Mouse (Mus musculus) embryonic stem cell, embryonic (primary cell): ENCODE data around the gene P2rx7.
"Not testable (repeated sequence)": the region's sequence is repeated elsewhere in the genome, so short reads cannot be mapped to it uniquely, and the experiment has no call there.

Source experiments
- CTCF ChIA-PET, 4 experiments: fragments of 300-600 bp in 2 of 4; fragments of 350-600 bp in 2 of 4; sonication (Branson Sonifier 250); formaldehyde crosslinking; loops; one replicate each; lab custom pipeline; 2022; ENCODE audit warnings: inconsistent platforms in 2 of 4; lab: Charles Lee
- POLR2A ChIA-PET, 4 experiments: fragments of 300-600 bp in 2 of 4; fragments of 350-600 bp in 2 of 4; sonication (Branson Sonifier 250); formaldehyde crosslinking; loops; one replicate each; lab custom pipeline; 2022; ENCODE audit warnings: antibody characterized with exemption in 4 of 4, inconsistent platforms in 1 of 4; lab: Charles Lee

Gene P2rx7

DNA sequence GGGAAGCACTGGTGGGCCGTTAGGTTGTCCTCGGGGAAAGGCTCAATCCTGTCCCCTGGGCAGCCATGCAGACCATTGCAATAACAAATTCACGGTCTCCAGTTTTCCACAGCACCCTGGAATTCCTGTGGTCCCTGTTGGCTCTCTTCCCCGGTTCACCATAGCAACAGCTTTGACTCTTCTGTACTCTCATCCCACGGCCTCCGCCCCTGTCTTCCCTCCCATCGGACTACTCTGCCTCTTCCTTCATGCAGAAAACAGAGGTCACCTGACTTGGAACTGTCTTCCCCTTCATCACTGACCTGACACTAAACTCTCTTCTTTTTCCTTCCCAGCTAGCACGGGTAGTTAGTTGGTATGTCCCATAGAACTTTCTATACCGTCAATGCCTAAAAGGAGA is 7.4 kb upstream of the P2rx7 start:
- ChIA-PET POLR2A (interaction anchor here in 2 of 4 experiments (0.6 to 1.9 kb wide), 6 partner anchors 9 to 563 kb away, joined by 3 to 6 read pairs (median 3); partner anchors contain the start of gene P2rx4 (in 1 of the 2)), CTCF (interaction anchor here in 2 of 4 experiments (2.0 to 2.2 kb wide), 2 partner anchors 9 kb away, joined by 5 to 7 read pairs; no protein-coding TSS in a partner anchor)

DNA sequence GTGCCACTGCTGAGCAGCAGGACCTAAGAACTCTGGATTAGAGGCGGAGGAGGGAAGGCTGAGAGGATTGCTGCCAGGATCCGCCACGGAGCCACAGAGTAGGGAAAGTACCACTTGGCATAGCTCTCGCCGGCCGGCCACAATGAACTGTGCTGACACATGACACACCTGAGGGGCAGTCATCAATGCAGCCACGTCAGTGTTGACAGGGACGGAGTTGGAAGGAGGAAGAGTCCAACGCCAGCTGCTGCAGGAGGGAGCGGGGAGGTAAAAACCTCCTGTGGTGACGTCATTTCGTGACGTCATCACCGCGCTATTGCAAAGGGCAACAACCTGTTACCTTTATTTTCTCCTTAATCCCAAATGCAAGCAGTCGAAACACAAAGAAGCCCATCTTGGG is 6.8 kb upstream of the P2rx7 start:
- POLR2A ChIA-PET: interaction anchor here in 3 of 4 experiments (0.6 to 1.9 kb wide), 7 partner anchors 8 to 564 kb away, joined by 3 to 6 read pairs (median 3); partner anchors contain the start of gene P2rx4 (in 1 of the 3)
- CTCF ChIA-PET: interaction anchor here in 3 of 4 experiments (0.5 to 2.2 kb wide), 5 partner anchors 10 to 576 kb away, joined by 3 to 7 read pairs (median 4); no protein-coding TSS in a partner anchor

DNA sequence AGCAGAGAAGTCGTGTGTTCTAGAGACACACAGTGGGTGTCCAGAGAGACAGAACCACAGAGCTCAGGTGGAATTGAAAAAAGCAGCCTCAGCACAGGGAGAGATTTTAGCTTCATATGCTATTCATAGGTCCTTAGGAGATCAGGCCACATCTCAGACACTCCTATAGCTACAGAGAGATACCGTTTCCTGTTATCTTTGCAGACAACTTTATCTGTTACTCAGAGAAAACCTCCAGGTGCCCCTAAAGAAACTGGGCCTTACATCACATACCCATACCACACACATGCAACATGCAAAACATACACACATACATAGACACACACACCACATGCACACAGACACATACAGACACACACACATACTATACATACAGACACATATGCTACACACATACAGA is 5.4 kb upstream of the P2rx7 start:
- ChIA-PET CTCF (no interaction called here), POLR2A (interaction anchor here in 1 of 4 experiments (1.0 kb wide), 1 partner anchor 156 kb away, joined by 4 read pairs; no protein-coding TSS in a partner anchor)

DNA sequence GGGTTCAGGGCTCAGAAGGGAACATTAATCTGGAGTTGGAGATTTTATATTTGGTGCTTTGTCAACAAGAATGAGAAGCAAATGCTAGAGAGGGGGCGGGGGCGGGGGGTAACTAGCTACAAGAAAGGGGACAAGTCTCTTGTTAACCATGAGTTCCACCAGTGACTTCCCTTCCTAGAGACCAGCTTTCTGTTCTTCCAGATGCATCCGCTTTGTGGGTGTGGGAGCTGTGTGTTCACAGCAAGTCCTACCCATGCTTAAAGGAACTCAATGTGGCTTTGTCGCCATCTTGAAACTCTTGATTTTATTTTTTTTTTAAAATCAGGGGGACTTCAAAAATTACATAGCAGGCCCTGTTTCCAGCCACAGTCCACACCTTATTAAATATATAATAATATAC is 4.2 kb upstream of the P2rx7 start:
- POLR2A ChIA-PET: interaction anchor here in 1 of 4 experiments (0.6 kb wide), 1 partner anchor 343 kb away, joined by 3 read pairs; no protein-coding TSS in a partner anchor
- CTCF ChIA-PET: interaction anchor here in 2 of 4 experiments (0.6 to 1.7 kb wide), 2 partner anchors 12 to 769 kb away, joined by 5 to 7 read pairs; no protein-coding TSS in a partner anchor

DNA sequence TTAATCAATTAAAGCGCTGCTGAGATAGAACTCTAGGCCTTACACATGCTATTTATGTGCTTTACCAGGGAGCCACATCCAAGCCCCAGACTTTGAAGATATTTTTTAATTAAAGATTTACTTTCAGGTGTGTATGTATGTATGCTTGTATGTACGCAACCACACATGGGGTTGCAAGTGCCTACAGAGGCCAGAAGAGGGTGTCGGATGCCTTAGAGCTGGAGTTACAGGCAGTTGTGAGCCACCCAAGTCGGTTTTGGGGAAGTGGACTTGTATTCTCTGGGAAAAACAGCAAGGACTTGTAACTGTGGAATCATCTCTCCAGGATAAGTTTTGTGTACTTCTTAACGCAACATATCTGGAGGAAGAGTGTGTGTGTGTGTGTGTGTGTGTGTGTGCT is 3.7 kb upstream of the P2rx7 start:
- POLR2A ChIA-PET: no interaction called here
- CTCF ChIA-PET: interaction anchor here in 1 of 4 experiments (1.7 kb wide), 1 partner anchor 13 kb away, joined by 5 read pairs; no protein-coding TSS in a partner anchor

DNA sequence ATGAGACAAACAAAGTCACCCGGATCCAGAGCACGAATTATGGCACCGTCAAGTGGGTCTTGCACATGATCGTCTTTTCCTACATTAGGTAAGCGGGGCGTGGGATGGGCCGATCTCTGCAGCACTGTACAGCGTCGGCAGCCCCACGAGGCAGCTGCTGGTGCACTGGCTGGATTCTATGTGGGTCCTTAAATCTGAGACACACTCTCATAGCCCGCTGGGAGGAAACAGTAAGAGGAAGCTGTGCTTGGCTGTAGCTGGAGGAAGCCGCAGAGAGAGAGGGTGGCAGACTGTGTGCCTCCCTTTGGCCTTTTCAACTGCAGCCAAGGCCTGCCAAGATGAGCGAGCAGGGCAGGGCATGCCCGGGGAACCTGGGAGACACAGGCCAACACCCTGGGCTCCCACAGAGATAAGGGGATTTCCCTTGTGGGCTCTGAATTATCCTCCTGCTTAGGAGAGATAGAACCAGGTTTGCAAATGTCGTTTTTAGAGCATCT is 448 bp downstream of the P2rx7 start:
- CTCF ChIA-PET: interaction anchor here in 1 of 4 experiments (0.6 kb wide), 2 partner anchors 12 to 17 kb away, joined by 6 to 10 read pairs; no protein-coding TSS in a partner anchor

DNA sequence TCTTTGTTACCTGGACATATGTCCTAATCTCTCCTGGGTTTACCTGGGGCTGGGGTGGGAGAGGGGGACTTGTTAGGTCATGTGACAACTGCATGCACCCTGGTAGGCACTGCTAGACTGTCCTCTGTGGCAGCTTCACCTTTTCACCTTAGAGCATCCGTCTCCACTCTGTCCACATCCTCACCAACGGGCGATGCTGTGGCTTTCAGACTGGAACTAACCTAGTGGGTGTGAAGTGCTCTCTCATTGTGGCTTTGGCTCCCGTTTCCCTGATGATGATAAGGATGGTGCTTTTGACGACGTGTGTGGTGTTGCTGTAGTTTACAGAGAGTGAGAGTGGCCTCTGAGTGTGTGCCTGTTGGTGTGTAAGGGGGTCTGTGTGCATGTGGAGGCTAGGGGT is 1.6 kb downstream of the P2rx7 start:
- ChIA-PET POLR2A (interaction anchor here in 1 of 4 experiments (0.5 to 0.8 kb wide), 2 partner anchors 9 to 137 kb away, joined by 3 to 4 read pairs; no protein-coding TSS in a partner anchor), CTCF (no interaction called here)

More for the DNA sequence above, 448 bp downstream of the P2rx7 start:
- POLR2A ChIA-PET: interaction anchor here in 3 of 4 experiments (0.6 to 1.2 kb wide), 6 partner anchors 9 to 1079 kb away, joined by 3 to 9 read pairs (median 4); no protein-coding TSS in a partner anchor

DNA sequence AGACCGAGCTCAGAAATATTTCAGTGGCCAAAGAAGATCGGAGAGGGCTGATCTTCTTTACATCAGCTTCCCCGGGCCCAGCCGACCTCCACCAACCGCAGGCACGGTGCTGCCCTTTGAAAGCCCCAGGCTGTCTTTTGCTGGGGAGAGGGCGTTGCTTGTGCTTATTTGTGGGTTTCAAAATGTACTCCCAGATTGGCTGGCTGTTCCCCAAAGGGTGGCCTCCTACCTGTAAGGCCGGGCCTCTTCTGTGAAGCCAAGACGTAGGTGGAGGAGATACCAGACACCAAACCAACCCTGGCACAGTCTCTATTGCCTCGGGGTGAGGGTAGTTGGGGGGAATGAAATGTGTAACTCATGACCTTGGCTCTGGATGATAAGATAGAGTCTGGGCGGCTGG is 2.3 kb downstream of the P2rx7 start:
- CTCF ChIA-PET: no interaction called here
- POLR2A ChIA-PET: interaction anchor here in 1 of 4 experiments (0.5 to 0.8 kb wide), 2 partner anchors 10 to 1727 kb away, joined by 3 to 6 read pairs; no protein-coding TSS in a partner anchor

DNA sequence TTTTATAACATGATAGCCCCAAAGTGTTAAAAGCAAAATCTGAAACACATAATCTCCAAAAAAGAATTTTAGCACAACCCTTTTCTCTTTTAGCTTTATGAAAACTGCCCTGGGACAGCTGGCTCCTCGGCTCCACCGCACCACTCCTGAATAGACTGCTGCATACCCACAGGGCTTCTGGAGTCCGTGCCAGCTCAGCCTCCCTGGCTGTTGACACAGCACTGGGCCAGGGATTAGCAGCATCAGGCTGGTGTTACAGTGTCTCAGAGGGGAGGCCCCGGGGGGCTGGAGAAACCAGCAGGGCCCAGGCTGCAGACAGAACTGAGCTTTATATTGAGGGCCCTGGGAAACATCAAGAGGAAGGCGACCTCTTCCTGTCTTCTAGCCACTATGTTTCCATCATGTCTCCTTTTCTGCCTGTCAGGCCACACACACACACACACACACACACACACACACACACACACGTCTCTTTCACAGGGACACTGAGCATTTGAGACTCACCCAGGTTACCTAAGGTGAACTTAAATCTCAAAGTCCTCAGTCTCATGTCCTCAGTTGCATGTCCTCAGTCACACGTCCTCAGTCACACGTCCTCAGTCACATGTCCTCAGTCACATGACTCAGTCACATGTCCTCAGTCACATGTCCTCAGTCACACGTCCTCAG is 3.7 kb downstream of the P2rx7 start:
- CTCF ChIA-PET: interaction anchor here in 1 of 4 experiments (0.6 kb wide), 1 partner anchor 33 kb away, joined by 3 read pairs; no protein-coding TSS in a partner anchor
- POLR2A ChIA-PET: interaction anchor here in 3 of 4 experiments (0.6 to 0.9 kb wide), 6 partner anchors 12 to 227 kb away, joined by 3 to 7 read pairs (median 3); no protein-coding TSS in a partner anchor

DNA sequence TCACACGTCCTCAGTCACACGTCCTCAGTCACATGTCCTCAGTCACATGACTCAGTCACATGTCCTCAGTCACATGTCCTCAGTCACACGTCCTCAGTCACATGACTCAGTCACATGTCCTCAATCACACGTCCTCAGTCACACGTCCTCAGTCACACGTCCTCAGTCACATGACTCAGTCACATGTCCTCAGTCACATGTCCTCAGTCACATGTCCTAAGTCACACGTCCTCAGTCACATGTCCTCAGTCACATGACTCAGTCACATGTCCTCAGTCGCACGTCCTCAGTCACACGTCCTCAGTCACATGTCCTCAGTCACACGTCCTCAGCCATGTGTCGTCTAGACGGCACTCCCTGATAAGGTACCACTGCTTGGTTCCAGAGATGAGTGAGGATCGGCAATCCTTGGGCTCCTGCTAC is 4.3 kb downstream of the P2rx7 start:
- POLR2A ChIA-PET: interaction anchor here in 3 of 4 experiments (0.5 to 1.2 kb wide), 3 partner anchors 84 to 195 kb away, joined by 3 to 8 read pairs (median 3); no protein-coding TSS in a partner anchor
- CTCF ChIA-PET: not testable (repeated sequence)

DNA sequence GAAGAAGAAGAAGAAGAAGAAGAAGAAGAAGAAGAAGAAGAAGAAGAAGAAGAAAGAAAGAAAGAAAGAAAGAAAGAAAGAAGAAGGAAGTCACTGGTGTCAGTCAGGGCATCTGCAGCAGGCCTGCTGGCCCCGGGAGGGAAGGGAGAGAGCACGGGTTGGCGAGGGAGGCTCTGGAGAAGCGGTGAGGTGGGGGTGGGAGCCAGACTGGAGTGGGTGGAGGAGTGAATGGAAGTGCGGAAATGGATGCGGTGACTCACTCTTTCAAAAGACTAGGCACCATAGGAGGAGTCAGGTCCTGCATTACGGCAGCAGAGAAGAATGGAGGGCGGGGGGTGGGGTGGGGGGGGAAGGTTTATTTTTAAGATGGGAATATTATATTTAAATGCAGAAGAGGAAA is 5.6 kb downstream of the P2rx7 start:
- POLR2A ChIA-PET: interaction anchor here in 1 of 4 experiments (0.7 to 1.2 kb wide), 2 partner anchors 25 to 83 kb away, joined by 3 read pairs; no protein-coding TSS in a partner anchor
- CTCF ChIA-PET: interaction anchor here in 2 of 4 experiments (0.5 to 0.7 kb wide), 3 partner anchors 33 to 745 kb away, joined by 3 to 5 read pairs (median 4); partner anchors contain the start of gene Mlxip (in 1 of the 2)

DNA sequence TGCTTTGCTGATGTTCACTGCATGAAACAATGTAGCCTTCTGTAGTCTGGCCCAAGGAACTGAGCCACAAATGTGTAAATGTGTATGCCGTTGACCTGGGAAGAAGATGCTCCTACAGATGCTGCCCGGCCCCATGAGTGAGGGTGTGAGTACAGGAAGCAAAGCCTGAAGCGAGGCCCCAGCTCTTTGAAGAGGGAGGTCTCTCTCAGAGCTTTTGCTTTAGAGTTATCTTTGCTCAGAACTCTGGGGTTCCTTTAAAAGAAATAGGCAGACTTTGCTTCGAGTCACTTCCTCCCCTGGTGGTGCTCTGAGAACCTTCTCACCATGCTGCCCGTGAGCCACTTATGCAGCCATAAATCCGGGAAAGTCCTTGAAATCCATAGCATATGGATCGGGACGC is 6.4 kb downstream of the P2rx7 start:
- ChIA-PET CTCF (interaction anchor here in 1 of 4 experiments (0.7 kb wide), 2 partner anchors 31 to 32 kb away, joined by 3 to 5 read pairs; no protein-coding TSS in a partner anchor), POLR2A (interaction anchor here in 1 of 4 experiments (0.7 kb wide), 3 partner anchors 26 to 124 kb away, joined by 3 to 4 read pairs (median 3); no protein-coding TSS in a partner anchor)

DNA sequence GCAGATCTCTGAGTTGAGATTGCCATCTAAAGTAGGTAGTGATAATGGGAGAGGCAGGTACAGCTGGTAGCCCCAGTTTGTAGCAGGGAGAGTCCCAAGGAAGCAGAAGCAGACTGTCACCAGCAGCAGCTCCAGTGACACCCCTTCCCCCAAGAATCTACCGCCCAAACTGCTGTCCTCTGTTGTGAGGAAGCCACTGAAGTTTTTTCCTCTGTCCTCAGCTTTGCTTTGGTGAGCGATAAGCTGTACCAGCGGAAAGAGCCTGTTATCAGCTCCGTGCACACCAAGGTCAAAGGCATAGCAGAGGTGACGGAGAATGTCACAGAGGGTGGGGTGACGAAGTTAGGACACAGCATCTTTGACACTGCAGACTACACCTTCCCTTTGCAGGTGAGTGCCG is 8.8 kb downstream of the P2rx7 start:
- CTCF ChIA-PET: interaction anchor here in 2 of 4 experiments (0.6 to 1.1 kb wide), 5 partner anchors 29 to 498 kb away, joined by 3 to 7 read pairs (median 4); no protein-coding TSS in a partner anchor

DNA sequence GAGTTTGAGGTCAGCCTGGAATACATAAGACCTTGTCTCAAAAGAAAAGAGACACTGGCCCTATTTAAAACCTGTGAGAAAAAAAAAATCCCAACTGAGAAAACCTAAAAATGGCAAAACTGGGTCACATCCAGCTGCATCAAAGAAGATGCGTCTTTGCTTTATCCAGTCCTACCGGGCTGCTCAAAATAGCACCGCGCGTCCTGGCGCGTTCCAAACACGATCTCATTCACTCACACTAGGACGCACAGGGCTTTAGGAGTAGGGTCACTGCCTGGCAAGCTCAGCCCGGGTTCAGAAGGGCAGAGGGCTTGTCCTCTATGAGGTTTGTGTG is 9.4 kb downstream of the P2rx7 start:
- ChIA-PET CTCF (interaction anchor here in 2 of 4 experiments (0.6 kb wide), 3 partner anchors 56 to 163 kb away, joined by 4 to 8 read pairs (median 5); no protein-coding TSS in a partner anchor), POLR2A (interaction anchor here in 3 of 4 experiments (1.0 to 1.5 kb wide), 5 partner anchors 33 to 128 kb away, joined by 3 read pairs; partner anchors contain the start of gene P2rx4 (in 2 of the 3))

More for the DNA sequence above, 8.8 kb downstream of the P2rx7 start:
- POLR2A ChIA-PET: interaction anchor here in 2 of 4 experiments (1.0 to 1.5 kb wide), 4 partner anchors 34 to 127 kb away, joined by 3 read pairs; partner anchors contain the start of gene P2rx4 (in 1 of the 2)

DNA sequence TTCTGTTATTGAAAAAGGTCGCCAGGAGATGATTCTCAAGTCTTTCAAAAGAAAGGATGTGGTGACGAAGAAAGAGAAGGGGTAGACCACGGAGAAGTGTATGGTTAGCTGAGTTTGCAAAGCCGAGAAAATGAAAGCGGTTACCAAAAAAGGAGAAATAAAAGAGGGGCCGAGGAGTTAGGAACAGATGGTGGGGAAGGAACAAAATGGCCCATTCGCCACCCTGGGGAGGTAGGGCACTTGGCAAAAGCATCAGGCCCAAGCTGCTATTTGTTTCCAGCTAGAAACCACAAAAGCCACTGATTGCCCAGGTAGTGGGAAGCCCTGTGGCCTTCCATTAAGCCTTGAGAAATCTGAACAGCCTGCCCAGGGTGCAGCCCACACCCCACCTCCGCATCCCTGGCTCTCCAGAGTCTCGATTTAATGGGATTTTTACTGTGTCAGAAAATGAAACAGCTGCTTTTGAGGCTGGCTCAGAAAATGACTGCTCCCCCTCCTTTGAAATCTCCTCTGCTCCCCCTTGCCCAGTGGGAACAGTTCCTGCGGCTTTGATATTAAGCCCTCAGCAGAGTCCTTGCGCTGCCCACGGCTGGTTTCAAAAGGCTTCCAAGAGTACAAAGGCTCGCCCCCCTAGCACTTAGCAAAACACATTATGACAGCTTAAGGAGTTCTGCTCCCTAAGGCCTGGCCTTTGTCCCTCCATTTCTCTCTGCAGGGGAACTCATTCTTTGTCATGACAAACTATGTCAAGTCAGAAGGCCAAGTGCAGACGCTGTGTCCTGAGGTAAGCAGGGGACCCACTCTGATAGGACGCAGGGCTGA is 9.9 kb downstream of the P2rx7 start:
- ChIA-PET POLR2A (interaction anchor here in 3 of 4 experiments (0.5 to 1.5 kb wide), 8 partner anchors 9 to 142 kb away, joined by 3 to 5 read pairs (median 3); partner anchors contain the start of gene P2rx4 (in 2 of the 3)), CTCF (interaction anchor here in 1 of 4 experiments (0.5 to 0.7 kb wide), 3 partner anchors 17 to 410 kb away, joined by 3 to 8 read pairs (median 4); no protein-coding TSS in a partner anchor)

DNA sequence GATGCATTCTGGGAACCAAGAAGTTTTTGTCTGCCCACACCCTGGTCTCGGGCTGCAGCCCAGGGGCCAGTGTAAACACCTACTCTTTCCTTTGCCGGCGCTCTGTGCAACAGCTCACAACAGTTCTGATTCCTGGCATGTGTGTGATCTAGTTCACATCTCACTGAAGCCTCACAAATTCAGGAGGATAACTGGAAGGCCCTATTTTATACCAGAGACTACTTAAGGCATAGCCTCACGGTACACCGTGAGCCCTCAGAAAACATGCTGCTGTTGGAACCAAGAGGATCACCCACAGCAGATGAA is 10.5 kb downstream of the P2rx7 start:
- ChIA-PET POLR2A (interaction anchor here in 3 of 4 experiments (0.5 to 1.5 kb wide), 3 partner anchors 10 to 142 kb away, joined by 3 read pairs; partner anchors contain the start of gene P2rx4 (in 1 of the 3)), CTCF (interaction anchor here in 1 of 4 experiments (0.5 to 0.7 kb wide), 2 partner anchors 17 to 410 kb away, joined by 3 to 4 read pairs; no protein-coding TSS in a partner anchor)

DNA sequence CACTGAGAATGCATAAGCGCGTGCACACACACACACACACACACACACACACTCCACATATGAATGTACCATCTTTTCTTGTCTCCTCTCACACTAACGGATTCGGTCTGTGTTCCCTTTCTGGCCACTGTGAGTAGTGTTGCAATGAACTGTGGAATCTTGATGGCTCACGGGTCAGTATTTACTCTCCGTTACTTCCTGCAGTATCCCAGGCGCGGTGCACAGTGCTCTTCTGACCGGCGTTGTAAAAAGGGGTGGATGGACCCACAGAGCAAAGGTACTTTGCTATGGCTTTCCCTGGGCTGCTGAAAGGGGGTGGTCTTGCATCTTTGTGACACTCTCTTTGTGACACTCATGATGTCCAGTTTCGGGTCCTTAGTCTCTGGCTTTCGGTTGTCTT is 13.1 kb downstream of the P2rx7 start:
- CTCF ChIA-PET: interaction anchor here in 1 of 4 experiments (1.3 kb wide), 1 partner anchor 50 kb away, joined by 3 read pairs; the partner anchor contains the start of gene P2rx4
- POLR2A ChIA-PET: interaction anchor here in 1 of 4 experiments (0.6 kb wide), 1 partner anchor 34 kb away, joined by 4 read pairs; no protein-coding TSS in a partner anchor
